In genomic region chr8:111825219-111825618, GRCm38 (mm10) we compare ENCODE assay signal across 9 mouse cellular contexts. TPM values are rescaled to one million over a fixed set of nuclear protein-coding genes. Genes with fewer than 3 reads are reported as not detected.
DNase-seq lines count a peak whose midpoint lies in the region; ATAC-seq and TF ChIP-seq lines count a peak whose summit lies in the region.
"Had no signal": no experiment of that assay in that cellular context is flagged by ENCODE, and none has a peak within 500 bp of the region (broad histone marks: within the 10 kb centered on the region; RNA-seq: fewer than 3 reads in every experiment).

No protein-coding gene starts in this region.

- no peaks in the 10 kb centered on the region for H3K27me3 ChIP-seq in heart, embryonic 16.5 days (ENCODE audit: control insufficient read depth, insufficient read depth, low read length)
- no peaks in the 10 kb centered on the region for H3K27me3 ChIP-seq in heart, embryonic 11.5 days (ENCODE audit: control insufficient read depth, insufficient read depth, low read length)
- H3K27me3 ChIP-seq in small intestine, adult 2 months (ENCODE audit: control insufficient read depth, insufficient read depth, low read length), result no peaks in the 10 kb centered on the region
- H3K27me3 ChIP-seq: liver, embryonic 15.5 days had no signal

- ATAC-seq in heart, embryonic 16.5 days (replicated peaks; ENCODE audit: extremely low read depth, insufficient read depth, low FRiP score), result peak; percentile 54; the same call in 1 of the 2 replicates
- ATAC-seq in heart, embryonic 11.5 days (replicated peaks; ENCODE audit: insufficient number of reproducible peaks, low FRiP score, low TSS enrichment), result no peak

- H3K4me1 ChIP-seq in heart, embryonic 16.5 days (ENCODE audit: control insufficient read depth, insufficient read depth, low read length), result peaks cover 3% of the 10 kb centered on the region; the same call in 1 of the 2 replicates
- no peaks in the 10 kb centered on the region; the same call in 1 of the 2 replicates for H3K4me1 ChIP-seq in heart, embryonic 11.5 days (ENCODE audit: control insufficient read depth, insufficient read depth, low read length)
- H3K4me1 ChIP-seq in small intestine, adult 2 months (ENCODE audit: control insufficient read depth, insufficient read depth, insufficient read length, low read length), result peaks cover 5% of the 10 kb centered on the region; the same call in 1 of the 2 replicates
- H3K4me1 ChIP-seq: liver, embryonic 15.5 days had no signal

- no peaks in the 10 kb centered on the region; the same call in 1 of the 2 replicates for H3K9me3 ChIP-seq in heart, embryonic 16.5 days (replicated peaks; ENCODE audit: control insufficient read depth, low read length)
- no peaks in the 10 kb centered on the region for H3K9me3 ChIP-seq in heart, embryonic 11.5 days (replicated peaks; ENCODE audit: control insufficient read depth, low read length)
- H3K9me3 ChIP-seq: liver, embryonic 15.5 days had no signal

- H3K4me3 ChIP-seq in heart, embryonic 16.5 days (ENCODE audit: low read length), result no peak overlapping the region
- no peak overlapping the region for H3K4me3 ChIP-seq in heart, embryonic 11.5 days (ENCODE audit: low read depth, low read length)
- H3K4me3 ChIP-seq in small intestine, adult 2 months (ENCODE audit: low read depth, low read length), result no peak overlapping the region
- H3K4me3 ChIP-seq: liver, embryonic 15.5 days had no signal

- peaks cover 13% of the 10 kb centered on the region; the same call in 1 of the 2 replicates for H3K36me3 ChIP-seq in heart, embryonic 16.5 days (ENCODE audit: control insufficient read depth, insufficient read depth)
- H3K36me3 ChIP-seq in heart, embryonic 11.5 days (ENCODE audit: control insufficient read depth, insufficient read depth, low read length), result peaks cover 9% of the 10 kb centered on the region
- peaks cover 19% of the 10 kb centered on the region for H3K36me3 ChIP-seq in small intestine, adult 2 months (ENCODE audit: control insufficient read depth, insufficient read depth, low read length)

- TF ChIP-seq CTCF in small intestine, adult 2 months (IDR thresholded peaks at IDR 0.05; ENCODE audit: extremely low read depth, insufficient read length, insufficient replicate concordance, low read depth, low read length), result peak; percentile 50; the same call in 1 of the 2 replicates

- peak; percentile 39 for DNase-seq in 416B (ENCODE audit: low read depth)
- peak; percentile 30 for DNase-seq in NIH3T3 (ENCODE audit: low read depth)
- DNase-seq in heart, postnatal 4 days, result peak; percentile 58
- no peak for DNase-seq in ovary, adult 18-20 months (ENCODE audit: low spot score)
- no peak for DNase-seq in thymus, postnatal 36 days

- H3K9ac ChIP-seq in heart, embryonic 16.5 days (ENCODE audit: low read length), result no peak overlapping the region
- no peak overlapping the region for H3K9ac ChIP-seq in heart, embryonic 11.5 days (ENCODE audit: low read depth, low read length)
- H3K9ac ChIP-seq: liver, embryonic 15.5 days had no signal

- TF ChIP-seq POLR2A in small intestine, adult 2 months (IDR thresholded peaks at IDR 0.05; ENCODE audit: low read depth, low read length), result no peak

- WGBS in heart, embryonic 16.5 days, result 53% methylated on average over 6 of the region's 6 CpGs
- WGBS in heart, embryonic 11.5 days (ENCODE audit: insufficient replicate concordance), result 68% methylated on average over 6 of the region's 6 CpGs
- 56% methylated on average over 6 of the region's 6 CpGs for WGBS in small intestine, adult 2 months

- H3K4me2 ChIP-seq in heart, embryonic 16.5 days (ENCODE audit: low read depth, low read length), result no peak overlapping the region
- no peak overlapping the region for H3K4me2 ChIP-seq in heart, embryonic 11.5 days
- H3K4me2 ChIP-seq: liver, embryonic 15.5 days had no signal

- no peak overlapping the region for H3K27ac ChIP-seq in heart, embryonic 16.5 days (ENCODE audit: low read length)
- no peak overlapping the region for H3K27ac ChIP-seq in heart, embryonic 11.5 days (ENCODE audit: low read depth, low read length)
- no peak overlapping the region for H3K27ac ChIP-seq in small intestine, adult 2 months (ENCODE audit: insufficient read depth, low read depth, low read length)
- H3K27ac ChIP-seq: liver, embryonic 15.5 days had no signal

RNA-seq across cellular contexts. Expression of gene Cfdp1, which starts 28.9 kb away (rescaled TPM):
- polyA plus RNA-seq in heart, embryonic 16.5 days (2015; fragmentation: Nextera tagmentation; extraction: Ambion mirVana), result 114 and 123 TPM in 2 replicates
- 163 and 173 TPM in 2 replicates for polyA plus RNA-seq in heart, embryonic 11.5 days (2014; fragmentation: Nextera tagmentation; extraction: Ambion mirVana)
- total RNA-seq in heart, postnatal 4 days (2021), result 10 to 100 TPM; 54.4 to 60.3 TPM
- 0.20 and 0.25 TPM in 2 replicates for polyA plus RNA-seq in small intestine, adult 2 months (2012; rRNA removed)

RNA-seq across cellular contexts. Expression of gene Tmem170, which starts 51.3 kb away (rescaled TPM):
- 3.4 and 3.8 TPM in 2 replicates for polyA plus RNA-seq in heart, embryonic 16.5 days (2015; fragmentation: Nextera tagmentation; extraction: Ambion mirVana)
- polyA plus RNA-seq in heart, embryonic 11.5 days (2014; fragmentation: Nextera tagmentation; extraction: Ambion mirVana), result 4.5 and 5.8 TPM in 2 replicates
- total RNA-seq in heart, postnatal 4 days (2021), result 1 to 10 TPM; 2.8 to 2.9 TPM
- 4.2 and 11.0 TPM in 2 replicates for polyA plus RNA-seq in small intestine, adult 2 months (2012; rRNA removed)

Comparison
In these comparisons a context has a peak if more than half of its experiments do, and no peak if none do; other contexts are left out.
1. DNase-seq: peak in 416B (single experiment), NIH3T3 (single experiment) and heart, postnatal 4 days (single experiment); none in ovary, adult 18-20 months (single experiment) and thymus, postnatal 36 days (0 of 2).
2. RNA of gene Cfdp1, which starts 28.9 kb away (polyA plus RNA-seq): 163 to 173 TPM in heart, embryonic 11.5 days and 114 to 123 TPM in heart, embryonic 16.5 days; 0.20 to 0.25 TPM in small intestine, adult 2 months; every median in the first group is over 10 times any median in the second.